Mouse (Mus musculus) heart, postnatal 14 days (tissue): ENCODE measurements around the gene C730034F03Rik. TPM values are rescaled to one million over a fixed set of nuclear protein-coding genes. Genes with fewer than 3 reads are reported as not detected.

ENCODE experiments used
- DNase-seq, 2 experiments: peaks; one replicate each; pipeline ENCODE4 v3.0.0; 2021 to 2022
- intact Hi-C: fragments of 180-260 bp; cut with DNase I; formaldehyde crosslinking; loops from one replicate; pipeline ENCODE4 v1.15.1; 2025
- total RNA-seq, 2 experiments: library from RNA; stranded (reverse); gene quantifications; 2 replicates each; pipeline ENCODE4 v1.2.3; 2021

Gene C730034F03Rik
- total RNA-seq, 2 experiments from 2014 or later: 1.6 to 2.9 TPM

GRCm38 (mm10) chr15:89473370-89473769 lies 44.0 kb downstream of the C730034F03Rik start:
- DNase-seq: no peak
- intact Hi-C loops: loop anchor here (2.0 kb wide), 1 partner anchor 31 kb away; no protein-coding TSS in a partner anchor

GRCm38 (mm10) chr15:89473921-89474320 lies 44.5 kb downstream of the C730034F03Rik start:
- intact Hi-C loops: loop anchor here (2.0 kb wide), 1 partner anchor 31 kb away; no protein-coding TSS in a partner anchor
- DNase-seq: no peak

- intact Hi-C loops: no loop called here
- DNase-seq: no peak
Measured at GRCm38 (mm10) chr15:89474596-89475292, 45.4 kb downstream of the C730034F03Rik start.

GRCm38 (mm10) chr15:89475293-89475600 lies 45.9 kb downstream of the C730034F03Rik start:
- no peak for DNase-seq
- intact Hi-C loops: no loop called here

- intact Hi-C loops: loop anchor here (2.0 kb wide), 1 partner anchor 23 kb away; the partner anchor contains the start of gene Shank3
- DNase-seq: peak; percentile 94 to 95
Measured at GRCm38 (mm10) chr15:89475611-89476474, 46.5 kb downstream of the C730034F03Rik start.

GRCm38 (mm10) chr15:89476475-89476815 lies 47.1 kb downstream of the C730034F03Rik start:
- no peak for DNase-seq
- intact Hi-C loops: loop anchor here (2.0 kb wide), 1 partner anchor 22 kb away; the partner anchor contains the start of gene Shank3

- peak; percentile 17 to 25 for DNase-seq
- intact Hi-C loops: loop anchor here (2.0 kb wide), 1 partner anchor 22 kb away; the partner anchor contains the start of gene Shank3
Measured at GRCm38 (mm10) chr15:89477091-89477491, 47.7 kb downstream of the C730034F03Rik start, which contains the start of gene Arsa. Gene Arsa, minus strand, starts transcription at chr15:89477425.

- no peak for DNase-seq
- intact Hi-C loops: loop anchor here (2.0 kb wide), 1 partner anchor 21 kb away; the partner anchor contains the start of gene Shank3
Measured at GRCm38 (mm10) chr15:89477806-89478205, 48.4 kb downstream of the C730034F03Rik start.

GRCm38 (mm10) chr15:89478622-89479021 lies 49.2 kb downstream of the C730034F03Rik start:
- intact Hi-C loops: no loop called here
- DNase-seq: no peak

Other genes with a start within 250 kb of the C730034F03Rik start
- 100 to 1,000 TPM in 1 of 2 experiments, 10 to 100 TPM in 1; 98.2 to 101 TPM for gene Plxnb2, start 248.8 kb upstream of the C730034F03Rik start, total RNA-seq
- 10 to 100 TPM in 1 of 2 experiments, 1 to 10 TPM in 1; 9.7 to 10.1 TPM for gene Dennd6b, start 233.1 kb upstream of the C730034F03Rik start, total RNA-seq
- 10 to 100 TPM; 57.8 to 61.2 TPM for gene Ppp6r2, start 218.0 kb upstream of the C730034F03Rik start, total RNA-seq
- gene Sbf1, start 114.3 kb upstream of the C730034F03Rik start, total RNA-seq: 10 to 100 TPM; 70.7 to 74.7 TPM
- gene Adm2, start 106.9 kb upstream of the C730034F03Rik start, total RNA-seq: not detected
- not detected for gene Miox, start 95.2 kb upstream of the C730034F03Rik start, total RNA-seq
- 10 to 100 TPM; 33.1 to 38.3 TPM for gene Lmf2, start 73.9 kb upstream of the C730034F03Rik start, total RNA-seq
- gene Ncaph2, start 73.9 kb upstream of the C730034F03Rik start, total RNA-seq: 10 to 100 TPM; 56.0 to 64.7 TPM
- 10 to 100 TPM; 19.7 to 21.4 TPM for gene Sco2, start 55.7 kb upstream of the C730034F03Rik start, total RNA-seq
- gene Tymp, start 52.5 kb upstream of the C730034F03Rik start, total RNA-seq: under 1 TPM; 0.20 to 0.74 TPM
- 1 to 10 TPM in 1 of 2 experiments, under 1 TPM in 1; 0.76 to 1.6 TPM for gene Odf3b, start 50.3 kb upstream of the C730034F03Rik start, total RNA-seq
- gene Klhdc7b, start 44.7 kb upstream of the C730034F03Rik start, total RNA-seq: not detected
- not detected for gene Syce3, start 19.1 kb upstream of the C730034F03Rik start, total RNA-seq
- 100 to 1,000 TPM; 596 TPM for gene Cpt1b, start 3.7 kb upstream of the C730034F03Rik start, total RNA-seq
- gene Gm44502, start 107 bp downstream of the C730034F03Rik start, total RNA-seq: 10 to 100 TPM; 11.0 to 14.6 TPM
- 10 to 100 TPM; 50.9 to 59.9 TPM for gene Chkb, start 319 bp downstream of the C730034F03Rik start, total RNA-seq
- gene Mapk8ip2, start 24.3 kb downstream of the C730034F03Rik start, total RNA-seq: under 1 TPM; 0.05 to 0.31 TPM
- gene Arsa, start 47.8 kb downstream of the C730034F03Rik start, total RNA-seq: 10 to 100 TPM; 13.7 to 15.5 TPM
- gene Shank3, start 70.0 kb downstream of the C730034F03Rik start, total RNA-seq: 10 to 100 TPM; 78.7 to 83.9 TPM
- under 1 TPM; 0.15 to 0.53 TPM for gene Acr, start 138.7 kb downstream of the C730034F03Rik start, total RNA-seq
- gene Rabl2, start 162.3 kb downstream of the C730034F03Rik start, total RNA-seq: 1 to 10 TPM; 5.0 to 7.5 TPM